Mouse (Mus musculus): ENCODE results near the gene Wbp2nl.

- no peak for TF ChIP-seq EP300 (IDR thresholded peaks at IDR 0.05; ENCODE audit: insufficient read depth, low read depth, low read length)
- no peak for TF ChIP-seq CTCF (IDR thresholded peaks at IDR 0.05; ENCODE audit: low read depth, low read length)
Measured at GRCm38 (mm10) chr15:82351480-82351879, 52.7 kb downstream of the Wbp2nl start.

All from ES-Bruce4 (cell line).